Mouse (Mus musculus): ENCODE results near the gene Faf2. TPM values are rescaled to one million over a fixed set of nuclear protein-coding genes. Genes with fewer than 3 reads are reported as not detected.

The Faf2 gene
- total RNA-seq (2022) = 10 to 100 TPM; 11.6 to 12.1 (median 11.9) TPM

DNA sequence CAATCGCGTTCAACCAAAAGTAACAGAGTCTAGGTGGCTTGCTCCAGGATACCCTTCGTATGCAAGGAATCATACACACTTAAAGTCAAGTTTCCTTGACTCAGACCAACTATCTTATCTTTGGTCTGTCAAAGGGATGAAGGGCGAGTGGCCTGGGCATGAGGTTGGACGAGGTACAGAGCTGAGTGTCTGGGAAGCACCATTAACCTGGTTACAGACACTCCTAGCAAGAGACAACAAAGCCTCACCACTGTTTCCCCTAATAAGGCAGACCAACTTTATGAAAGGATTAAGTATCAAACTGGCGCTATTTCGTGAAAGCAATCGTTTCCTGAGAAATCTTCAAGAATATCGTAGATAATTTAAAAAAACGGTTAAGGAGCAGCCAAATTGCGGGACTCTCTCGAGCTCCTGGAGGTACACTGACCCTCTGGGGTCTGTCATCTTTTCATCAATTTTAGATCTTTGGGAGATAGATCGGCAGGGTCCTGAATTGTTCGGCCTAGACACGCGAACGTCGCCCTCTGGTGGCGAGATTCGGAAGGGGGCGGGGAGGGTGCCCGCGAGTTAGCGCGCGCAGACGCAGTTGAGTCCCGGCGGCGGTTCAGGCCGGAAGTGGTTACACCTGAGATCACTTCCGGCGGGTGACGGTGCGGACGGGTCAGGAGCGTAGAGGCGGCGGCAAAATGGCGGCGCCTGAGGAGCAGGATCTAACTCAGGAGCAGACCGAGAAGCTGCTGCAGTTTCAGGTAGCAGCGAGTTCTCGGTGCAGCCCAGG is at the start of gene Faf2:
Gene Faf2 (plus strand): TSS at position 630 of the 778 bp plus-strand sequence.
- peak; percentile 97 to 98 for DNase-seq (ENCODE audit: low spot score in 2 of 2)

DNA sequence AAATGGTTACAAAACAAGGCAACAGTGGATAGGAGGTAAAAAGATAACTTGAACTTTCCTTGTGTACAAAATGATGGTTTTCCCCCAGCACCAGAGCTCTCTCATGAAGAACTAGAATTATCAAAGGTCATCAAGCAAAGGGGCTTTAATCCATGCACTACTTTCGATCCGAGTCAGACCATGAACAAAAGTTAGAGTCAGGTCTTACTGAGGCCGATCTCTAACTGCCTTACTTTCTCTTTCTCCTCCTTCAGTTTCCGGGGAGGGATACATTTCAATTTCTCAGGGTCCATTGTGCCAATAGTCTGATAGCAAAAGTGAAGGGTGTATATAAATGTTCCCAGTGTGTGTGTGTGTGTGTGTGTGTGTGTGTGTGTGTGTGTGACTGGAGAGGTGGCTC is 49.0 kb upstream of the Faf2 start:
- DNase-seq (ENCODE audit: low spot score in 2 of 2) = no peak

DNA sequence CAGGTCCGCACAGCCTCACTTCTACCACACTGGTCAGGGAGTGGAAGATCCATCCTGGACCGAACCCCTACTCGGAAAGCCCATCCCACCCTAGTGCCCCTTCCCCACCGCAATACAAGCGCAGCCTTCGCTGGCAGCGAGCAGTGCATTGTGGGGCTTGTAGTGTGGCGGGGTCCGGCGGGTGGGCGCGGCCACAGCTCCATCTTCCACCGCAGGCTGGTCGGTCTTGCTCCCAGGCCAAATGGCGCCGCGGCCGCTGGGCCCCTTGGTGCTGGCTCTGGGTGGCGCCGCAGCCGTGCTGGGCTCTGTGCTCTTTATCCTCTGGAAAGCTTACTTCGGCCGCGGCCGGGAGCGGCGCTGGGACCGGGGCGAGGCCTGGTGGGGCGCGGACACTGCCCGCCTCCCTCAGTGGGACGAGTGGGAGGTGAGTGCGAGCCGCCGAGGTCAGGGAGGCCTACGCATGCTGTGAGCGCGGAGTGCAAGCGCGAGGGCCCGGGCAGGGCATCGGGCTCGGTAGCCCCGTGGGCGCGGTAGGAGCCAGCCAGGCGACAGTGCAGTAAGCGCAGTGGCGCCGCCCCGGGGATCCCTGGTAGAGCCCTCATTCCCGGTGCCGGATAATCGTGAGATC is 46.6 kb upstream of the Faf2 start, which contains the start of gene Arl10:
Gene Arl10 (plus strand): TSS at position 162 of the 628 bp plus-strand sequence.
- peak; percentile 54 to 60 for DNase-seq (ENCODE audit: low spot score in 2 of 2)

DNA sequence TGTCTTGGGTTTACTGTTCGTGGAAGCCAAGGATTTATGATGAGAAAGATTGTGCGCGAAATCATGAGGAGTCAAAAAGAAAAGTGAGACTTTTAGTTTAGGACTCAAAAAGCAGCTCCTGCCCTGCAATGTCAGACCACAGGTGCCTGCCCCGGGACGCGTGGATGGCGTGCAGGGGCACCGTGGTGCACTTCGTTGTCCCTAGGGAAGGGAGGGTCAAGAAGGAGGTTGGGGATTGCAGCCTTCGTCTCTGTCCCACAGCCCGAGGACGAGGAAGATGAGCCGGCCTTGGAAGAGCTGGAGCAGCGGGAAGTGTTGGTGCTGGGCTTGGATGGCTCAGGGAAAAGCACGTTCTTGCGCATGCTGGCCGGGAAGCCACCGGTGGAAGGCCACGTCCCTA is 46.1 kb upstream of the Faf2 start:
- no peak for DNase-seq (ENCODE audit: low spot score in 2 of 2)

DNA sequence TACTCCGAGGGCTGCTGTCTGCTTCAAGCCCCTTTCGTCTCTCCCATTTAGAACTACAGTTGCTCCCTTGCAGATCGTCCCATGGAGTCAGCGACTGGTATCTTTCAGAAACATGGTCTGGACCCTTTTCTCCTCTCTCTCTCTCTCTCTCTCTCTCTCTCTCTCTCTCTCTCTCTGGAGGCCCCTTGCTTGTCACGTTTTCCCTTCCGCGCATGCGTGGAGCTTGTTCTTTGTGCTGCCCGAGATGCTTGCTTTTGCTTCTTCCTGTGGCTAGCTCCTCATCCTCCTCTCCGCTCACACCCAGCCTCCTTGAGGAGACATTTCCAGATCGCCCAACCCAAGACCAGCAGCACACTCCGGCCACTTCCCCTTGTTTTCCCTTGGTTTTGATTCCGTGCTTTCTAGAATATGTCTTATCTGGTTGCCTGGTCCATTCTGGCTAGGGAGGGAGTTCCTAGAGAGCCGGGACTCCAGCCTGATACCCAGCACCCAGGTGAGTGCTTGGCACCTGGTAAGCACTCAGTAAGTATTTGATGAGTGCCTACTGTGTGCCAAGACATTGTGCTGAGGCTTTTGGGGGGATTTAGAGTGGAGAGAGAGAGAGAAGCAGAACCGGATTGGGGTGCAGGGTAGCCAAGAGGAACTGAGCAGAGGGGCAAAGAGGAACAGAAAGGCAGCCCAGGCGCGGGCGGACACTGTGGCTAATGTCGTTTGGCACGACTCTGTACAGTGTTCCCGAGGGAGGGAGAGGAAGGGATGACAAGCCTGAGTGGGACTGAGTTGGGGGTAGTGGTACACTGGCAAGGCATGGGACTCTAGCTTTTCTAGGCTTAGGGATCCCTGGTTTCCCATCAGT is 43.7 kb upstream of the Faf2 start:
- no peak for DNase-seq (ENCODE audit: low spot score in 2 of 2)

DNA sequence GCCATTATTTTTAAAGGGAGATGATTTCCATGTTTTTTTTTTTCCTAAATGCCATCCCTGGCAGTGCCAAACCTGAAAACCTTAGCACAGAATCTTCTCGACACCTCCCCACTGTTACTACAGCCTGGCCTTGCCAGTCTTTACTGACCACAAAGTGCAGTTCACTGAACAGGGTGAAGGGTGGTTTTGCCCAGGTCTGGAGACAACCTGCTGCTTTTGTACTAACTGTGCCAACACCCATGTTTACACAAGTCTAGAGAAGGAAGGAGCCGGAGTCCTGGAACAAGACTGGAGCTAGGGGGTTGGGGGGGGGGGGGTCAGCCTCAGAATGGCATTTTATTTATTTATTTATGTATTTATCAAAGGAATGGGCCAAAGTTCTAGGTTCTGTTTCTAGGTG is 40.2 kb upstream of the Faf2 start:
- DNase-seq (ENCODE audit: low spot score in 2 of 2) = no peak

DNA sequence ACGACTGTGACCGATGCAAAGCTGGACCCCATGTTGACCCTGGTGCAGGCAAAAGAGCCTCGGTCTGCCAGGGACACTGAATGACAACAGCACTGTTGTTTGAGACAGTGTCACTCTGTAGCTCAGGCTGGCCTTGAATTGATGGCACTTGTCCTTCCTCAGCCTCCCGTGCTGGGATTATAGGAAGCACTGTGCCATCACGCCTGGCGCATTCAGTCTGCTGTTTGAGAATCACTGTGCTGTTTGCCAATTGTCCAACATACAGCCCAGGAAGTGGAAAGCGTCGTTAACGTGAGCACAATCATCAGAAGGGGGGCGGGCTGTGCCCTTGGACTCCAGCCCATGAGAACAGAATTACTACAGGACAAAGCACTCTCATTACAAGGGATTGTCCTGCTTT is 39.5 kb upstream of the Faf2 start:
- no peak for DNase-seq (ENCODE audit: low spot score in 2 of 2)

DNA sequence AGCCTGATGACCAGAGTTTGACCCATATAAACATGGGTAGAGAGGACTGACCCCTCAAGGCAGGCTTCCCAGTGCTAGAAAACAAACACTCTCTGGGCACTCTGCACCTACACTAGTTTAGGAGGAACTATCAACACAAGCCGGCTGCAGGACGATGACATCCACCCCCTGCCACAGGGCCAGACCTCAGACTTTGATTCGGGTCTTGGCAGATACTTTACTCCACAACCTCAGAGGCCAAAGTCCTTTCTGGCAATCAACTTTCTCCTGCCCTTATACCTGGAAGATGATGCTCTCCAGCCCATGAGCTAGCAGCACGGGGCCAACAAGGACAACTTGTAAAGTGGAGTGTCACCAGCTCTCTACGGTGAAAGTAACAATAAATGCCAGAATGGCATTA is 38.7 kb upstream of the Faf2 start:
- no peak for DNase-seq (ENCODE audit: low spot score in 2 of 2)

DNA sequence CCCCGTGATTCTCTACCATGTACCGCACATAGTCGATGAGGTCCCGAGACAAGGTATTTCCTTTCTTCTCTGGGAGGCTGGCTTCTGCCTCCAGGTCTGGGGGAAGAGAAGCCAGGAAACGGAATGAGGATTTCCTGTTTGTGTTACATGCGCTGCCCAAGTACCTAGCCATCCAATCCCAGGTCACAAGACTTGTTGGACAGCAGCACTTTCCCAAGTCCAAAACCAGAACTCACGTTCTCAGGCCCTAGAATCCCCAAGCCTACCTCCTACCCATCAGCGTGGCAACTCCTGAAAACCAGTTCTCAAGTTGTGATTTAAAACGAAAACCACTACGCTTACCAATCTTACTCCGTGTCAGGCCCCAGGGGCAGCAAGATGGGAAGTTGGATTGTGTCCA is 35.8 kb upstream of the Faf2 start:
- DNase-seq (ENCODE audit: low spot score in 2 of 2) = no peak

DNA sequence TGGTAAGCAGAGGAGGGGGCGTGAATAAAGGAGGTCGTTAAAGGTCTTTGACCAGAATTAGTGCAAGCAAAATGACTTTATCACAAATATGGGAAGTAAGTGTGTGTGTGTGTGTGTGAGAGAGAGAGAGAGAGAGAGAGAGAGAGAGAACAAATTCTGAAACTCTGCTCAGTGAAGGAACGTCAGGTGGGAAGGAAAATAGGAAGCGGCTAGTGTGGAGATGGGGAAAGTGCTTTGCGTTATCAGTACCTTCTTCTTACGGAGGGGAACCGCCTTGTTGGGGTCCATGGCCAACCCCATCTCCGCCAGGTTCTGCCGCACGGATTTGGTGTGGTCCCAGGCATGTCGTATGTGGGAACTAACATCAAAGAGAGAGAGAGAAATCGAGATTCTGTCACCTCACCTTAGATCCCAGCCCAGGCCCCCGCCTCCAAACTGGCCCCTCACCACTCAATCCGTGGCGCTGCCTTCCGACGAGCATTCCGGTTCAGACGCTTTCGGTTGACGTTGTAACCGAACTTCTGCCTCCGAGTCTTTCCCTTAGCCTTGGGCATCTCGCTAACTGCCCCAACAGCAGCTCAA is 32.1 kb upstream of the Faf2 start:
- DNase-seq (ENCODE audit: low spot score in 2 of 2) = peak in 1 of 2 experiments; percentile 22

DNA sequence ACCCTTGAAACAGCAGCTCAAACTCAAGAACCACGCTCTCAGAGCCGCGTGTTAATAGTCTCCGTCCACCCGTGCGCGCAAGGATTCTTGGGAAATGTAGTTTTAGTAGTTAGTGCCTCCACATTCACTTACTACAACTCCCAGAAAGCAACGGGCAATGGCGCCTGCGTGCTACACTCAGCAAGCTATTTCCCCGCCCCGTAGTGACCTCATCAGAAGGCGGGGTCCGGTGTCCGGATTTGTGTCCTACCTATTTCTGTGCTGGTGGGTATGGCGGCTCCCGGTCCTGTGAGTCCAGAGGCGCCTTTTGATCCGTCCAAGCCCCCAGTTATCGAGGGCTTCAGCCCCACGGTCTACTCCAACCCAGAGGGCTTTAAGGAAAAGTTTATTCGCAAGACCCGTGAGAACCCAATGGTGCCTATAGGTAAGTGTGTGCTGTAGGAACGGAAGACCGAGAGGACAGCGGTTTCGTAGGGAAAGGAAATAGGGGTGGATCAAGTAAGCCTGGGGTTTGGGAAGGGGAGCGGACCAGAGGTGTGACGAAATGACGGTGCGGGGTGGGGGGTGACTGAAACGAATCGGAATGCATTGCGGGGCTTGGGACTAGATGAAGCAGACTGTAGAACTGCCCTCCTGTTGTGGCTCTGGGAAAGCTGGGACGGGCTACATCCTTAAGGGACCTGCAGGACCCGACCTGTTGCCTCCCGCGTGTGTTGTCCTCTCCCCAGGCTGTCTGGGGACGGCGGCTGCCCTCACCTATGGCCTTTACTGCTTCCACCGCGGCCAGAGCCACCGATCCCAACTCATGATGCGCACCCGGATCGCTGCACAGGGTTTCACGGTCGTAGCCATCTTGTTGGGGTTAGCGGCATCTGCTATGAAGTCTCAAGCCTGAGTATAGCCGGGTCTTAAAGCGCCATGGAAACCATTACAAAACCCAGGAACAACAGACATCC is 31.3 kb upstream of the Faf2 start, which contains the start of the genes Nop16 and Higd2a:
Gene Nop16 (minus strand): TSS at position 95 of the 956 bp plus-strand sequence.
Gene Higd2a (plus strand): TSS at position 212 of the 956 bp plus-strand sequence.
- peak; percentile 95 to 96 for DNase-seq (ENCODE audit: low spot score in 2 of 2)

DNA sequence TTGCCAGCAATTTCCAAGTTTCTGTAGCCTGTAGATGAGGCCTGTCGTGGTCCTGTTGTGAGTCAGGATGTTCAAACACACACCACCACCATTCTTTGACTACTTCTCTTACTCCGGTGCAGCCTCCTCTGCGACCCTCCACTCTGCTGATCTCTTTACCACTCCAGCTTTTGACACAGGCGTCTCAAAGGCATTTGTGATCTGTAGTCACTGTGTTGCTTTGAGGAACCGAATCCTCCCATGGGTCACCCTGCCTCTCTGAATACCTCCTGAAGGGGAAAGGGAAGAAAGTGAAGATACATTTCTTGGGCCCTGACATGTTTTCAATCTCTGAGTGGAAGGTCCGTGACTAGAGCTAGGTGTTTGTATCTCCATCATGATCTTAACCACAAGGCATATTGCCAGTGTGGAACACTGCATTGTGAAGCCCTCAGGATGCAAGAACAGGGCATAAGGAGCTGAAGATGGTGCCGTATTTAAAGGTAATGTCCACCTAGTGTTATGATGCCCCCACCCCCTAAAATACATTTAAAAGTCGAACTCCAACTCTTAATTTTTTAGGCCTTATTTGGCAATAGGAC is 29.7 kb upstream of the Faf2 start:
- DNase-seq (ENCODE audit: low spot score in 2 of 2) = no peak

DNA sequence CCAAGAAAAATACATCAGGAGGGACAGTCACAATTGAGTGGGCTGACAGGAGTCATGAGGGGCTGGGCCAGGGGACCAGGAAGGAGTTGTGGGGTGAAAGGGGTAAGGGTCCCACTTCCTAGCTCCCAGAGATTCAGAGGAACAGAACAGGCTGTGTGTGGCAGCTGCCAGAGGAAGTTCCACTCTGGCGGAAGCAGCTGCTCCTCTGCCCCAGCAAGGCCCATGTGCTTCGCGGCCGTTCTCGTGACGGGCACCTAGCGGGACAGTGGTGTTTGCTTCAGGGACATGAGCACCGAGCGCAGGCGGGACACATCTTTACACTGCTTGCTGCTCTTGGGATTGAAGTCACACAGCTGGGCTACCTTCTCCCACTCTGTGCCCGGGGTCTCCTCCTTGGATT is 28.0 kb upstream of the Faf2 start:
- DNase-seq (ENCODE audit: low spot score in 2 of 2) = no peak

DNA sequence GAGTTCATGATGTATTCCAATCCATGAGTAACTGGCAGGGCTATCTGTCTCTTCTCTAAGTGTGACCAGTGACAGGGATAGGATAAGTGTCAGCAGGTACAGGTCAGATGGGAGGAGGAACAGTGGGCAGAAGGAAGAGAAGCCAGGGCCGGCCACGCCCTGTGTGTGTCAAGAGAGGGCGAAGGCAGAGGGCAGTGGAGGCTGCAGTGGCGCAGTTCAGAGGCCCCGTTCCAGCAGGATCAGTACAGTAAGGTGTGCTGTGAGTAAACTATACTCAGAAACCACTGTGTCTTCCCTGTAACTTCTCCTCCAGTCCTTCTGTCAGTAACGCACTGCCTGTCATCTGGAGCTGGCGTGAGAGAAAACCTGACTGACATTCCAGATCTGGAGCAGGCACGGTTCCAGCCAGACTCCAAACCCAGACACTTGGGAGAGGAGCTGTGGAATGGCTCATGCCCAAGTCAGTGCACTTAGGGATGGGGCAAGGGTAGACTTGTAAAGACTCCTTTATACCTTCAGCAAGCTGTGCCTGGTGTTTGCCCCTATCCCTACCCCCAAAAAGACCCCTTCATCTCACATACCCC is 25.4 kb upstream of the Faf2 start:
- no peak for DNase-seq (ENCODE audit: low spot score in 2 of 2)

DNA sequence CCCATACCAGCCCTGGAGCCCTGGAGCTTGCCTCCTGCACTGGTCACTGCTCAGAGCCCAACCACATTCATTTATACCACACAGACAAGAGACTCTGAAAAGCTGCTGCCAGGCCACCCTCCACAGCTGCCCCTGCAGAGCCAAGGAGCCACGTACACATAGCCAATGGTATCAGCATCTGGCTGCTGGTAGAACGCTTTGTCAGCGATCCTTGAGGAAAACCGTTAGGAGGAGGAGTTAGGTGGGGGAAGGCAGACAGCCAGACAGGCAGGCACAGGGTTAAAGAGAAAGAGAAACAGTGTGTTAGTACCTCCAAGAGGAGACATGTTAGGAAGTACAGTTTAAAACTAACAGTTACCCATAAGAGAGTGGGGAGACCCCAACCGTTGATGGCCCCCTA is 24.7 kb upstream of the Faf2 start:
- no peak for DNase-seq (ENCODE audit: low spot score in 2 of 2)

DNA sequence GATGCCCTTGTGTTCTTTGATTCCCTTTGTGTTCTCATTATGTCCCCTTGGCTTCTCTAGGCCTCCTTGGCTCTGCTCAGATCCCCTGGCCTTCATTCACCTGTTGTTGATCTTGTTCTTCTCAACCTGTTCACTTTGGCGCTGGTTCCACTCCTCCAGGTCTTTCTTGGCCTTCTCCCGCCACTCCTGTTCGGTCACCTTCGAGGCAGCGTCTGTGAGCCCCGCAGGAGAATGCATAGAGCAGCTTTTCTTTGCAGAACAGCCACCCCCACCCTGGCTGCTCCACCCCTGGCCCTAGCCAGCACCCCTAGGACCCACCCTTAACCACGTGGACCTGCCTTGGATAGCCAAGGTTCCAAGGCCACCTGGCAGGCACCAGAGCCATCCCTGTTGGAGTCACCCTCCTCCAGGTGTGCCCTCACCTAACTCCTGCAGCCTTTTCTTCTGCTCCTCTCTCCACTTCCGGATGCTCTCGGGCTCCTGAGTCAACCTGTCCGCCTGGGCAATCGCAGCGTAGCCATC is 22.9 kb upstream of the Faf2 start:
- DNase-seq (ENCODE audit: low spot score in 2 of 2) = no peak

DNA sequence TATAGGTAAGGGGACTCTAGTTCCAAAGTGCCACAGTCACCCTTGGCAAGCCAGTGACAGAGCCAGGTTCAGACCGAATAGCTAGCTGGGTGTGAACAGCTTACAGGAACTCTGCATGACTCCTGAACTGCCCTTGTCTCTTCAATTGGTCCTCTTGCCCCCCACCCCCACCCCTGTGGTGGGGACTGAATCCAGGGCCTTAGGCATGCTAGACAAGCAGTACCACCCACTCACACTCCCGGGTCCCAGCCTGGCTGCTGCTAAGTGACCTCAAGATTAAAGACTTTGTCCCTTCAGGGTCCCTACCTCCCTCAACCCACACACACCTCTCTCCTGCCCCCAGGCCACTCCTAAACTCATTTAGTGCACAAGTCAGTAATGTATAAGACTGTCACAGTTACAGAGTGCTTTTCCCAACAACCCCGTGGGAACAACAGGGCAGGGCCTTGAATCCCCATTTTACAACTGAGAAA is 18.9 kb upstream of the Faf2 start:
- DNase-seq (ENCODE audit: low spot score in 2 of 2) = no peak

DNA sequence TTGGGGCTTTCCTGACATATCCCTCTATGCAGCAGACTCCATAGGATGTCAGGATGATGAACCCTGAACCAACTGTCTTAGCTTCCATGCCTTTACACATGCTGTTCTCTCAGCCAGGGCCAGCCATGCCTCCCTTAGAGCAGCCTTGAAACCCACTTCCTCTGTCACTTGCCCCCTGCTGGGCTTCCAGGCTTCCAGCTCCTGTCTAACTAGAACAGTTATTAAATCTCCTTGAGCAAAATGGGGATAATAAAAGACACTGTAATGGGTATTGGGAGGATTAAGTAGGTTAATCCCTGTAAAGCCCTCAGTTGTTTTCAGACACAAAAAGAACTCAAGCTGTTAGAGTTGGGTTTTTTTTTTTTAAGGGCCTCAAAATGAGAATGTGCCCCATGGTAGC is 18.1 kb upstream of the Faf2 start:
- no peak for DNase-seq (ENCODE audit: low spot score in 2 of 2)

DNA sequence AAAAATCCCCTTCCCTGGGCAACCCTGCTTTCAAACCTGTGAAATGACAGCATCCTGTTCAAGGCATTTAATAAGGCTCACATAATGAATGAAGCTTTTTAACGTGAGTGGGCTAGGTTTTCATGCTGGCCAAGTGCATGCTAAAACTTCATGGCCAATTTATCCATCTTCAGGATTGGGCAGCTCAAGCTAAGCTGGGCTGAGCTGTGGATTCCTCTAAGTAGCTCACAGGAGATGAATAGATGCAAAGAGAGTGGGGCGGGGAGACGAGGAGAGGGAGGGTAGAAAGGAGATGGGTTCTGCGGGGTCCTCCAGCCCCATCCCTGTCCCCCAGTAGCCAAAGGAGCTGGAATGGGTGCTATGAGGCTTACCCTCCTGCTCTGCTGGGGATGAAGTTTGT is 17.4 kb upstream of the Faf2 start:
- no peak for DNase-seq (ENCODE audit: low spot score in 2 of 2)
